Mouse (Mus musculus): ENCODE data around the gene Pxk.
"Not testable (repeated sequence)": the region's sequence is repeated elsewhere in the genome, so short reads cannot be mapped to it uniquely, and the experiment has no call there.

The Pxk gene

DNA sequence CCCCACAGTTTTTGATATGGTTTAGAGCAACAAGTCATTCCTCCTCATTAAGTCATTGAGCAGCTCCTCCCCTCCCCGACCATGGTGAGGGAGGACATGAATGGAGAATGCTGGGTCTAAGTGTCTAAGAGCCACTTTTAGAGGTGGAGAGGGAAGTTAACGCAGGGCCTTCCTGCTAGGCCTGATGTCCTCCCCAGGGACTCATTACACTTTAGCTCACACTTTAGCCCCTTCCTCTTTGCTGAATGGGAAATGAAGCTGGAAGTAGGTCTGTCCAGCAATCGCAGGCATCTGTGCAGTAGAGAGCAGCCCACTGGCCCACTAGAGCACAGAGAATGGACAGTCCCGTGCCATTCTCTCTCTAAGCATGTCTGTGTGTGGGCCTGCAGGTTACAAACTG is 10.0 kb downstream of the Pxk start:
- no peak for DNase-seq

GRCm38 (mm10) chr14:8108976-8109375 is 11.0 kb downstream of the Pxk start:
- no peak for DNase-seq

GRCm38 (mm10) chr14:8111545-8111944 is 13.5 kb downstream of the Pxk start:
- DNase-seq, result no peak

DNA sequence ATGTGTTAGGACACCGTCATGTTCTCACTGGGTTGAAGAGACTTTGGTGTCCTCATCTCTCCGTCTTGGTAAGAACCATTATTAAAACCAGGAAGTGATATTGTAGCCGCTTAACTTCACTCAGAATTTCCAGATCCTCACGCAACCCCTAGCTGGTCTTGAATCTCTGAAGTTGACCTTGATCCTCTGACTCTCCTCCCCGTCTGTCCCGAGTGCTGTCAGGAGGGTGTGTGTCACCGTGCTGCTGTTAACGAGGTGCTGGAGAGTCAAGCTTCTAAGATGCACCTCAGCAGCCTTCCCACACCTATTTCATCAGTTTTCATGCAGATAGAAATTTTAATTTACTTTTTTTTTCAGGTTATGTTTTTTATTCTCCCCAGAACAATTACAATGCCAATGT is 14.0 kb downstream of the Pxk start:
- DNase-seq, result no peak

- DNase-seq, result no peak
Observed at GRCm38 (mm10) chr14:8113616-8114015, 15.6 kb downstream of the Pxk start.

GRCm38 (mm10) chr14:8114306-8114705 is 16.3 kb downstream of the Pxk start:
- DNase-seq, result no peak

GRCm38 (mm10) chr14:8114756-8115155 is 16.7 kb downstream of the Pxk start:
- no peak for DNase-seq

DNA sequence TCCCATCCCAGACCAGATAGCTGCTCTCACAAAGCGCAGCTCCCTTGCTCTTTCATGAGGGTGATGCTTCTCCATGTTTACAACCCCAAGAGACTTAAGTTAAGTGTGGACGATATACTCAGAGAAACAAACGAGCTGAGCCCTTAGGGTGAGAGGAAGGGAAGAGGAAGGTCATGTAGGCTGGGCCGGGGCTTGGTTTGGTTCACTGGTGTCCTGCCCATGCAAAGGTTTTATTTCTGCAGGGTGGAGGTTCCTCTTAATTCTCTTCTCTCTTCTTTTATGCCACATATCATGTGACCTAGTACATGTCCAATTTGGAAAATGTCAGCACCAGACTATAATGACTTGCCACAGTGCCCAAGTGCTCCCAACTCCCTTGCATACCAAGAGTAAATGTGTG is 17.8 kb downstream of the Pxk start:
- DNase-seq, result no peak

DNA sequence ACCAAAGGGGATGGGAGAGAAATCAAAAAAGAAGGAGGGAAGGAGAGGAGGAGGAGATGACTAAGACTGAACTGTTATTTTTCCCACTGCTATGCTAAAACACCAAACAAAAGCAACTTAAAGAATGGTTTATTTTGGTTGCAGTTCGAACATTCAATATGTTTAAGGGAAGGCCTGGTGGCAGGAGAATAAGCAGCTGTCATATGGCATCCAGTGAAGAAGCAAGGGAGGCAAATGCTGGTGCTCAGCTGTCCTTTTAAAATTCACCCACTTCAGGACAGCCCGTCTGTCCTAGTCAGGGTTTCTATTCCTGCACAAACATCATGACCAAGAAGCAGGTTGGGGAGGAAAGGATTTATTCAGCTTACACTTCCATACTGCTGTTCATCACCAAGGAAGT is 19.4 kb downstream of the Pxk start:
- no peak for DNase-seq

DNA sequence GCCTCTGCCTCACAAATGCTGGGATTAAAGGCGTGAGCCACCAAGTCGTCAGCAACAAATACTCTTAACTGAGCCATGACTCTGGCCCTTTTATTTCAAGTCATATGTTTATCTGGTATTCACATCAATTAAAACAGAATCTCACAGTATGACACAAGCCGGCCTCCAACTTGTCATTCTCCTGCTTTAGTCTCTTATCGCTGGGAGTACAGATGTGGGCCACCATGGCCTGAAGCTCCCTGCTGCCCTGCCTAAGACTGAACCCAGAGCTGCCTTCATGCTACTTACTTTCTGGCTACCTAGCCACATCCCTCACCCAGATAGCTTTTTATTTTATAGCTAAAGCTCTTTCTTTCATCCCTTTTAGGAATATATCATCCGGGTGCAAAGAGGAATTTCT is 21.4 kb downstream of the Pxk start:
- no peak for DNase-seq

- DNase-seq, result no peak
Observed at GRCm38 (mm10) chr14:8119904-8120303, 21.9 kb downstream of the Pxk start.

DNA sequence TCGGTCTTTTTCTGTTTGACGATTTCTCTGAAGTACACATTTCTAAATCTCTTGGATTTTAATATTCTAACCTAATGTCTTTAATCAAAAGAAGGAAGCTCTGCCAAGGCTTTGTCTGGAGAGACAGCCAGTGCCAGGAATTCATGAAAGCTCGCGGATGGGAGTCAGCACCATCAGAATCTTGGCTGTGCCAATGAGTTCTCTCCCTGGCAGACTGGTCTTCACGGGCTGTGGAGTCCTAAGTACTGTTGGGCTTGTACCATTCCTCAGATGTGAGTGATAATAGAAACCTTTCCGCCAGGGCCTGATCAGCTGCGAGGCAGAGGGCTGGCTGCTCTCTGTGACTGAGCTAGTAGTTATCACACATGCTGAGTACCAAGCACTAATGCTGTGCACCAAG is 25.1 kb downstream of the Pxk start:
- DNase-seq, result no peak

DNA sequence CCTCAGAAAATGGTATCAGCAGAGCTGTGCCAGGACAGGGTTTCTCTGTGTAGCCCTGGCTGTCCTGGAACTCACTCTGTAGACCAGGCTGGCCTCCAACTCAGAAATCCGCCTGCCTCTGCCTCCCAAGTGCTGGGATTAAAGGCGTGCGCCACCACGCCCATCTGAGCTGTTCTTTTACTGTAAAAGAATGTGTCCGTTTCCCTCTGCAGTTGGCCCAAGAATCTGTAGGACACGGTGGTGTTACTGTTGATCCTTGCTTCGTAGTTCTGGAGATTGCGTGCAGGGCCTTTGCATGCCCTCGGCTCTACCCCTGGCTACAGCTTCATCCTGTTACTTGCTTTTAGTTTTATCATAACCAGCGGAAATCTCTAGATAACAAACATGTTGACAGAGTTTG is 25.6 kb downstream of the Pxk start:
- not testable (repeated sequence) for DNase-seq

DNA sequence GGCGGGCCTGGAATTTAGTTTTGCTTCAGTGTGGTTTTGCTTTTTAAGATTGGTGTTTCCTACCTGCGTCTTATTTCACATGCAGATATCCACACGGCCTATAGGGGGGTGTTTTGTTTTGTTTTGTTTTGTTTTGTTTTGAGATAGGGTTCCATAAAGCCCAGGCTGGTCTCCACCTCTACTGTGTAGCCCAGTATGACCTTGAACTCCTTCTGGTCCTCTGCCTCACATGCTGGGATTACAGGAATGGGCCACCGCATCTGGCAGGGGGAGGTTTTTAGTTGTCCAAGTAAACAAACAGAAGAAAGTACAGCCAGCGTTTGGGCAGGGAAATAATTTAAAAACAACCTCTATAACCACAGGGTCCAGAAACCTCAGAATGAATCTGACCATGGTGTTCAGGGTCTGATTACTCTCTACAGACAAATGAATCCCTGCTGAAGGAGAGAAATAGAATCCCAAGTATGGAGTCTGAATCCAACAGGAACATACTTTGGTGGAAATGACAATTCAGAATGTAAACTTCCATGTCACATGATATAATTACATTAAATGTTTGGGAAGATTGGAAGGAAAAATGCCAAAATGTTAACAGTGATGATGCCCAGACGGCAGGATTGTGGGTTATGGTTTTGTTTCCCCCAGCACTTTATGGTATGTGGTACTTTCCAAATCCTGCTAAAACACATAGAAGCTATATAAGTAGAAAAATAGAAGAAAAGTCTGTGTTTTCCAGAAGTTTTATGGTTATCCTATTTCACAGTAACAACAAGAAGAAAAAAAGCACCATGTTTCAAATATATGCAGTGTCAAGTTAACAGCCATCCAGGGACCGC is 26.3 kb downstream of the Pxk start:
- DNase-seq, result no peak

- no peak for DNase-seq
Observed at GRCm38 (mm10) chr14:8127971-8128370, 30.0 kb downstream of the Pxk start.

GRCm38 (mm10) chr14:8132789-8133188 is 34.8 kb downstream of the Pxk start:
- no peak for DNase-seq

- no peak for DNase-seq
Observed at GRCm38 (mm10) chr14:8134234-8134633, 36.2 kb downstream of the Pxk start.

DNA sequence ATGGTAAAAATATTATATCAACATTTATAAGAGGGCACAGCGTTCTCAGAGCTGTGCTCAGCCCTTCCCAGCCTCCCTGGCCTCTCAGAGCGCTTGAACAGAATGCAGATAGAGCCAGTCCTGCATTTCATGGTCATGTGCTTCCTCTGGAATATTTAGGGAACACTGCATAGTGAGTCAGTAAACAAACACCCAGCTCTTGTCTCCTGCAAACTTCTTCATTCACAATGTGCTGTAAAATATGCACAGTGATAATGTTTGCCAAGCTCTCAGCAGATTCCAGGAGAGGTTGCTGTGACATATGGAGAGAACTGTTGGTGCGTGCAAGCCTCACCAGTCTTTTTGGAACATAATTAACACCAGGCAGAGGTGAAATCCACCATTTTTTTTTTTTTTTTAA is 37.1 kb downstream of the Pxk start:
- peak; percentile 17 for DNase-seq

- DNase-seq, result no peak
Observed at GRCm38 (mm10) chr14:8139724-8140710, 42.0 kb downstream of the Pxk start.

DNA sequence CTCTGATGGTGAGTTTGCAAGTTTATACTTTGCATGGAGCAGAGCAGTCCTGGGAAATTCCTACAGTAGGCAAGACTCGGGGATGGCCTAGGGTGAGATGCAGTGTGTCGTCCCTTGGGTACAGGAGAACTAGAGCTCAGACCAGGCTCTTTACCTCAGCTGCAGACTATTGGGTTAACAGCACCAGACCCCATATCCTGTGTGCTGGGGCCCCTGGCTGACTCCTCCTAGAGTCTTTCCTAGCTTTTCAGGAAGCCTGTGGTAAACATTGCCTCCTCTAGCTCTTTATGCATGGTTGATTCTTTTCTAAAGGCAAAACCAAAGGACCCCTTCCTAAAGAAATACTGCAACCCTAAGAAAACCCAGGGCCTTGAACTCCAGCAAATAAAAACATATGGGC is 43.1 kb downstream of the Pxk start:
- no peak for DNase-seq

DNA sequence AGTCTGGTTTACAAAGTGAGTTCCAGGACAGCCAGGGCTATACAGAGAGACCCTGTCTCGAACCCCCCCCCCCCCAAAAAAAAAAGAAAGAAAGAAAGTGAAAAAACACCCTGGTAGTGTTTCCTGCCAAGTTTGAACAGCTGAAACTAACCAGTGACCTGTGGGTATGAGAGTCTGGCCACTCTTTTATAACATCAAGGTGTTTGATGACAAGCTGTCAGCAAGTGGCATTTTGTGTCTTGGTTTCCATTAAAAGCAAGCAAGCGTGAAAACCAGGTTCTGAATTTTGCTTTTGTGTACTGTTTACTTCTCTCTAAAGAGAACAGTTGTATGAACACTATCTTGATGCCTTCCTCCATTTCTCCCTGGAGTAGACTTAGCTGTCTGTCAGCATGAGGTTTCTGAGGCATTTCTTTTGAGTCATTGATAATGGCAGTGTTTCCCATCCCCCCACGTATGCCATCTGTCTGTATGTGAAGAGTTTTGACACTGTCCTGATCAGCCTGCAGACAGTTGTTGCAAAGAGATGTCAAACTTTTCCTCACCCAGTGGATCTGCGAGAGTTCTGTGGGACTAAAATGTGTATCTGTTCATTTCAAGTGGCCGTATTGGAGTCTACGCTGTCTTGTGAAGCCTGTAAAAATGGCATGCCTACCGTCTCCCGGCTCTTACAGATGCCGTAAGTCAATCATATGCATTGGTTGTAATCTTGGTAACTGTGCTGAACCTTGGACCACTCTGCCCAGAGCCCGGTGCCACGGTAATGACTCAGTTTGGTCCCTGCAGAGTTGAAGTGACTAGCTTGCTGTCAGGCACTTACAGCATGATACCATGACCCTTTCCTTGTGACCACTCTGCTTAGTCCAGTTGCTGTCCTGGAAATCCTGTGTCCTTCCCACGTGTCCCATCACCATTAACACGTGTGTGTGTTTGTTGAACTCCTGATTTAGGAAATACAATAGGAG is 47.9 kb downstream of the Pxk start:
- no peak for DNase-seq

DNA sequence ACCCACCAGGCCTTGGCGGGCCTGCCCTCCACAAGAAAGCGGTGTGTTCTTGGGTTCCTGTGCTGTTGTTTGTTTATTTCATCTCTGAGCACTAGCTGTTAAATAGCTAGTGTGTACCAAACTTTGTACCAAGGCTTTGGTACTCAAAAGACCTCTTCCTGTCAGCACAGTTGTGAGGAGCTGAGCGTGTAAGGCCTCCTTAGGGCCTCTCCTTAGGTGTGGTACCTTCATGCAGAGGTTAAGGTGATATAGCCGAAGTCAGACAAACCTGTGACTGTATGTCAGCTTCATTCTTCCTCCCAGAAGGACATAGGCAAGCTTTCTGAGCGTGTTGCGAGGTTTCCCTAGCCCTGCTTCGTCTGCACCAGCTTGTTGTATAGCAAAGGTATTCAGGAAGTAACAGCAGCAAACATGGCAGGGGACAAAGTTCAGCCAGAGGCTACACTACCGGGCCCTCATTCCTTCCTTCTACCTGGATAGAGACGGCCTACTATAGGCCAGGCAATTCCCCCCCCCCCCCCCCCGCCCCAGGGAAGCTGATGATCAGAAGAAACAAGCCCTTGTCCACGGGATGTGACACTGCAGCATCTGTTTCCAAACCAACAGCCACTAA is 48.7 kb downstream of the Pxk start:
- no peak for DNase-seq

Data from lung, postnatal 14 days (tissue).